Comparison of ENCODE assay signal across 12 mouse cellular contexts in genomic region chr11:18879456-18879818, GRCm38 (mm10).
DNase-seq lines count a peak whose midpoint lies in the region; ATAC-seq lines count a peak whose summit lies in the region.
"Had no signal": no experiment of that assay in that cellular context is flagged by ENCODE, and none has a peak within 500 bp of the region (broad histone marks: within the 10 kb centered on the region; RNA-seq: fewer than 3 reads in every experiment).

No protein-coding gene starts in this region.

- ATAC-seq in heart, embryonic 15.5 days (replicated peaks; ENCODE audit: insufficient number of reproducible peaks, insufficient read depth, low FRiP score, low read depth): no peak
- ATAC-seq in neural tube, embryonic 11.5 days (ENCODE audit: insufficient read depth, low FRiP score, low TSS enrichment): no peak
- ATAC-seq: inflammation-experienced regulatory T-cells, adult 6 months had no signal

- peak overlapping the region; percentile 95; the same call in 1 of the 2 replicates for H3K27ac ChIP-seq in heart, embryonic 15.5 days
- peak overlapping the region; percentile 97 for H3K27ac ChIP-seq in neural tube, embryonic 11.5 days (ENCODE audit: low read depth, low read length)
- H3K27ac ChIP-seq in limb, embryonic 10.5 days: peak overlapping the region; percentile 70
- H3K27ac ChIP-seq: left cerebral cortex, adult 2 months had no signal

- intact Hi-C loops in left cerebral cortex, postnatal 10 days (cut with DNase I): loop anchor here (2.0 to 5.0 kb wide), 3 partner anchors 867 to 1417 kb away; no protein-coding TSS in a partner anchor

- H3K4me3 ChIP-seq in heart, embryonic 15.5 days: no peak overlapping the region
- no peak overlapping the region for H3K4me3 ChIP-seq in neural tube, embryonic 11.5 days (ENCODE audit: low read depth, low read length)
- peak overlapping the region; percentile 54 for H3K4me3 ChIP-seq in limb, embryonic 10.5 days
- H3K4me3 ChIP-seq: left cerebral cortex, adult 2 months had no signal

- H3K4me2 ChIP-seq in heart, embryonic 15.5 days: peak overlapping the region; percentile 93
- peak overlapping the region; percentile 67 for H3K4me2 ChIP-seq in neural tube, embryonic 11.5 days (ENCODE audit: low read depth)

- no peaks in the 10 kb centered on the region for H3K9me3 ChIP-seq in heart, embryonic 15.5 days (replicated peaks)
- H3K9me3 ChIP-seq in neural tube, embryonic 11.5 days (ENCODE audit: control insufficient read depth, low read length): no peaks in the 10 kb centered on the region
- H3K9me3 ChIP-seq in limb, embryonic 10.5 days (replicated peaks): no peaks in the 10 kb centered on the region

- peaks cover 35% of the 10 kb centered on the region for H3K4me1 ChIP-seq in heart, embryonic 15.5 days (replicated peaks)
- peaks cover 62% of the 10 kb centered on the region for H3K4me1 ChIP-seq in neural tube, embryonic 11.5 days (ENCODE audit: control insufficient read depth, insufficient read depth, low read length)
- peaks cover 69% of the 10 kb centered on the region for H3K4me1 ChIP-seq in limb, embryonic 10.5 days

- H3K36me3 ChIP-seq in heart, embryonic 15.5 days: peaks cover 10% of the 10 kb centered on the region; the same call in 1 of the 2 replicates
- H3K36me3 ChIP-seq in neural tube, embryonic 11.5 days (ENCODE audit: control insufficient read depth, insufficient read depth, low read length): no peaks in the 10 kb centered on the region
- peaks cover 8% of the 10 kb centered on the region for H3K36me3 ChIP-seq in limb, embryonic 10.5 days

- WGBS in heart, embryonic 15.5 days: 14% methylated on average over 1 of the region's 1 CpGs
- 0% methylated on average over 1 of the region's 1 CpGs for WGBS in neural tube, embryonic 11.5 days
- WGBS in limb, embryonic 10.5 days: 0% methylated on average over 1 of the region's 1 CpGs

- H3K9ac ChIP-seq in heart, embryonic 15.5 days: no peak overlapping the region
- H3K9ac ChIP-seq in neural tube, embryonic 11.5 days (ENCODE audit: low read length): no peak overlapping the region

- peaks cover 3% of the 10 kb centered on the region; the same call in 1 of the 2 replicates for H3K27me3 ChIP-seq in heart, embryonic 15.5 days
- no peaks in the 10 kb centered on the region for H3K27me3 ChIP-seq in neural tube, embryonic 11.5 days (ENCODE audit: control insufficient read depth, insufficient read depth, low read length)
- H3K27me3 ChIP-seq in limb, embryonic 10.5 days (ENCODE audit: low read depth, poor library complexity, severe bottlenecking): peaks cover 40% of the 10 kb centered on the region

- DNase-seq in heart, postnatal 4 days: no peak
- no peak for DNase-seq in neural tube, embryonic 11.5 days (ENCODE audit: low spot score)
- DNase-seq in neural tube, embryonic 10.5 days (ENCODE audit: extremely low spot score, low spot score): no peak
- DNase-seq in limb, embryonic 10.5 days (ENCODE audit: low spot score): no peak
- DNase-seq in right cerebral cortex, postnatal 25 days: no peak
- DNase-seq in left cerebral cortex, postnatal 10 days (ENCODE audit: extremely low spot score in 1 of 2, low spot score in 2 of 2): no peak
- no peak for DNase-seq in urinary bladder, postnatal 14 days (ENCODE audit: low spot score)
- DNase-seq: cerebellum, adult 9-11 months; thymus, postnatal 36 days had no signal
